ENCODE assay signal across 36 mouse cellular contexts in genomic region chr7:56129577-56129976, GRCm38 (mm10).
"Had no signal": no experiment of that assay in that cellular context is flagged by ENCODE, and none has a peak within 500 bp of the region (broad histone marks: within the 10 kb centered on the region; RNA-seq: fewer than 3 reads in every experiment).

No protein-coding gene starts in this region.

- H3K4me1 ChIP-seq: heart, embryonic 10.5 days; heart, embryonic 12.5 days; heart, embryonic 13.5 days; heart, embryonic 15.5 days; hindbrain, embryonic 10.5 days; hindbrain, embryonic 12.5 days; hindbrain, embryonic 13.5 days; hindbrain, embryonic 15.5 days; intestine, embryonic 15.5 days; kidney, embryonic 15.5 days had no signal

- H3K4me3 ChIP-seq: heart, embryonic 10.5 days; heart, embryonic 12.5 days; heart, embryonic 13.5 days; heart, embryonic 15.5 days; hindbrain, embryonic 10.5 days; hindbrain, embryonic 12.5 days; hindbrain, embryonic 13.5 days; hindbrain, embryonic 15.5 days; intestine, embryonic 15.5 days; kidney, embryonic 15.5 days; layer of hippocampus, adult 2 months; left cerebral cortex, adult 2 months had no signal

- ATAC-seq: hindbrain, embryonic 16.5 days; hindbrain, postnatal 0 days; inflammation-experienced regulatory T-cells, adult 6 months; intestine, embryonic 15.5 days; intestine, embryonic 16.5 days; intestine, postnatal 0 days had no signal

- H3K4me2 ChIP-seq: heart, embryonic 11.5 days; heart, embryonic 12.5 days; heart, embryonic 13.5 days; heart, embryonic 15.5 days; hindbrain, embryonic 12.5 days; hindbrain, embryonic 13.5 days; hindbrain, embryonic 14.5 days; hindbrain, embryonic 15.5 days; intestine, embryonic 15.5 days; kidney, embryonic 15.5 days had no signal

- H3K27ac ChIP-seq: heart, embryonic 10.5 days; heart, embryonic 13.5 days; heart, embryonic 15.5 days; hindbrain, embryonic 10.5 days; hindbrain, embryonic 12.5 days; hindbrain, embryonic 13.5 days; hindbrain, embryonic 14.5 days; hindbrain, embryonic 15.5 days; hindbrain, postnatal 0 days; intestine, embryonic 15.5 days; kidney, embryonic 15.5 days; kidney, postnatal 0 days; layer of hippocampus, adult 2 months; left cerebral cortex, adult 2 months had no signal

- DNase-seq: heart, postnatal 10 days; heart, postnatal 14 days; heart, postnatal 36 days; heart, postnatal 4 days; kidney, adult 11 months; kidney, adult 18-20 months; kidney, adult 2 months; kidney, adult 8-10 months; kidney, adult 9 months; kidney, postnatal 10 days; kidney, postnatal 14 days; kidney, postnatal 25 days; kidney, postnatal 36 days; kidney, postnatal 4 days; layer of hippocampus, adult 9-11 months; layer of hippocampus, postnatal 36 days had no signal

- H3K9me3 ChIP-seq: heart, embryonic 10.5 days; heart, embryonic 12.5 days; heart, embryonic 13.5 days; heart, embryonic 15.5 days; hindbrain, embryonic 10.5 days; hindbrain, embryonic 12.5 days; hindbrain, embryonic 13.5 days; hindbrain, embryonic 15.5 days; intestine, embryonic 15.5 days; kidney, embryonic 15.5 days had no signal

- H3K9ac ChIP-seq: heart, embryonic 12.5 days; heart, embryonic 13.5 days; heart, embryonic 15.5 days; hindbrain, embryonic 12.5 days; hindbrain, embryonic 13.5 days; hindbrain, embryonic 14.5 days; hindbrain, embryonic 15.5 days; intestine, embryonic 15.5 days; kidney, embryonic 15.5 days had no signal

- H3K27me3 ChIP-seq: heart, embryonic 12.5 days; heart, embryonic 13.5 days; heart, embryonic 15.5 days; hindbrain, embryonic 12.5 days; hindbrain, embryonic 13.5 days; hindbrain, embryonic 15.5 days; intestine, embryonic 15.5 days; kidney, embryonic 15.5 days had no signal
